Mouse (Mus musculus) left cerebral cortex, adult 2 months (tissue): Measurements from ENCODE around the gene Hrct1. TPM values are rescaled to one million over a fixed set of nuclear protein-coding genes. Genes with fewer than 3 reads are reported as not detected.
A peak's percentile ranks its signal among the peaks of the same experiment; 100 is the strongest.

Experiments used
- DNase-seq, 2 experiments: peaks; one replicate each; pipeline ENCODE4 v3.0.0; 2021 to 2022; ENCODE audit warnings: low spot score in 2 of 2, mixed read lengths in 1 of 2; ENCODE audit errors: extremely low spot score in 1 of 2
- H3K27ac ChIP-seq: fragments of 200-600 bp; 2 replicates; pipeline ENCODE4 v1.8.1; 2022
- H3K4me3 ChIP-seq: fragments of 200-600 bp; 2 replicates; pipeline ENCODE4 v1.8.1; 2022
- CTCF ChIP-seq: fragments of 200-600 bp; IDR thresholded peaks from 2 replicates; pipeline ENCODE4 v1.8.1; 2022; ENCODE audit warnings: antibody characterized with exemption, mild to moderate bottlenecking, moderate library complexity
- intact Hi-C: fragments of 180-260 bp; cut with DNase I; formaldehyde crosslinking; loops from one replicate; pipeline ENCODE4 v1.15.1; 2025
- total RNA-seq, 2 experiments: library from RNA; stranded (reverse); gene quantifications; 2 replicates each; pipeline ENCODE4 v1.2.3; 2021

Hrct1 gene
- total RNA-seq, 2 experiments from 2014 or later = 0.87 to 1.1 TPM

GRCm38 (mm10) chr4:43729794-43730550 is 3.0 kb downstream of the Hrct1 start, which contains the start of gene Spaar:
Gene Spaar, plus strand, starts transcription at chr4:43730034.
- TF ChIP-seq CTCF = no peak
- intact Hi-C loops = no loop called here

GRCm38 (mm10) chr4:43730750-43731297 is 3.8 kb downstream of the Hrct1 start:
- H3K4me3 ChIP-seq = no peak overlapping the region
- TF ChIP-seq CTCF = no peak; the same call in 1 of the 2 replicates
- no peak for DNase-seq
- peak overlapping the region; percentile 21 for H3K27ac ChIP-seq
- intact Hi-C loops = no loop called here

More at GRCm38 (mm10) chr4:43729794-43730550, 3.0 kb downstream of the Hrct1 start, which contains the start of gene Spaar:
- no peak for DNase-seq
- peak within 1 kb of the TSS; percentile 50 for H3K27ac ChIP-seq
- H3K4me3 ChIP-seq = no peak within 1 kb of the TSS

GRCm38 (mm10) chr4:43732171-43732570 is 5.2 kb downstream of the Hrct1 start:
- no peak for TF ChIP-seq CTCF
- Histone ChIP-seq H3K27ac (no peak overlapping the region), H3K4me3 (no peak overlapping the region)
- DNase-seq = no peak
- intact Hi-C loops = no loop called here

GRCm38 (mm10) chr4:43733186-43733585 is 6.2 kb downstream of the Hrct1 start:
- no peak overlapping the region for H3K27ac ChIP-seq
- intact Hi-C loops = no loop called here
- H3K4me3 ChIP-seq = no peak overlapping the region
- no peak for DNase-seq
- TF ChIP-seq CTCF = no peak

- no peak overlapping the region for H3K27ac ChIP-seq
- H3K4me3 ChIP-seq = no peak overlapping the region
- intact Hi-C loops = no loop called here
- no peak for DNase-seq
- TF ChIP-seq CTCF = no peak
Measured at GRCm38 (mm10) chr4:43737144-43737543, 10.2 kb downstream of the Hrct1 start.

GRCm38 (mm10) chr4:43738989-43739674 is 12.1 kb downstream of the Hrct1 start:
- DNase-seq = no peak
- Histone ChIP-seq H3K27ac (no peak overlapping the region), H3K4me3 (no peak overlapping the region)
- no peak for TF ChIP-seq CTCF
- intact Hi-C loops = no loop called here

- no peak overlapping the region for H3K27ac ChIP-seq
- no peak for TF ChIP-seq CTCF
- intact Hi-C loops = loop anchor here (10.0 kb wide), 1 partner anchor 243 kb away; the partner anchor contains the start of gene Ccin
Measured at GRCm38 (mm10) chr4:43741526-43741925, 14.5 kb downstream of the Hrct1 start.

GRCm38 (mm10) chr4:43742637-43743036 is 15.6 kb downstream of the Hrct1 start:
- no peak overlapping the region for H3K4me3 ChIP-seq
- intact Hi-C loops = loop anchor here (10.0 kb wide), 1 partner anchor 242 kb away; the partner anchor contains the start of gene Ccin
- no peak for DNase-seq
- TF ChIP-seq CTCF = no peak
- no peak overlapping the region for H3K27ac ChIP-seq

More at GRCm38 (mm10) chr4:43741526-43741925, 14.5 kb downstream of the Hrct1 start:
- DNase-seq = no peak
- no peak overlapping the region for H3K4me3 ChIP-seq

GRCm38 (mm10) chr4:43743099-43743498 is 16.1 kb downstream of the Hrct1 start:
- TF ChIP-seq CTCF = peak; percentile 48
- H3K4me3 ChIP-seq = no peak overlapping the region
- H3K27ac ChIP-seq = no peak overlapping the region
- intact Hi-C loops = loop anchor here (10.0 kb wide), 1 partner anchor 242 kb away; the partner anchor contains the start of gene Ccin
- no peak for DNase-seq

- peak; percentile 82 for TF ChIP-seq CTCF
- intact Hi-C loops = loop anchor here (2.0 to 10.0 kb wide), 2 partner anchors 116 to 240 kb away; partner anchors contain the start of gene Ccin
- no peak for DNase-seq
- no peak overlapping the region for H3K27ac ChIP-seq
- no peak overlapping the region for H3K4me3 ChIP-seq
Measured at GRCm38 (mm10) chr4:43745187-43745586, 18.2 kb downstream of the Hrct1 start.

GRCm38 (mm10) chr4:43757213-43757612 is 30.2 kb downstream of the Hrct1 start:
- H3K27ac ChIP-seq = no peak overlapping the region
- no peak for TF ChIP-seq CTCF
- intact Hi-C loops = no loop called here
- DNase-seq = no peak
- no peak overlapping the region for H3K4me3 ChIP-seq
